ENCODE assay signal across 28 mouse cellular contexts in the genomic region with DNA sequence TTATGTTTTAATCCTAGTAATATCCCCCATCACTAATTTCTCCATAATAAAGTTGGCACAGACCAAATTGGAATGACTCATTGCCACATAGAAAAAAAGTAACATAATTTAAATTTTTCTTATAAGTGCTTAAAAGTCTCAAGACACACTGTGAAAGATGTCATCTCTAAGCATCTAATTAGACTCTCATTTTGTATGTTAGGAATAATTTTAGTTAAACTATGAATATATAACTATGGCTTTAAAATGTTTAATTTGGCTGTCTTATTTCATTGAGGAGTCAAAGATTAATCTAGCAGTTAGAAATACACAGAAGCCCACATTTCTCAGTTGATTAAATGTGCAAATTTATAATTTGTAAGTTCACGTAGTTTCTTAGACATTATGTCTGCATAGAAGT.
"Had no signal": no experiment of that assay in that cellular context is flagged by ENCODE, and none has a peak within 500 bp of the region (broad histone marks: within the 10 kb centered on the region; RNA-seq: fewer than 3 reads in every experiment).

No protein-coding gene starts in this region.

- H3K4me2 ChIP-seq: heart, embryonic 11.5 days; heart, embryonic 13.5 days; heart, embryonic 15.5 days; hindbrain, embryonic 13.5 days; hindbrain, embryonic 15.5 days; kidney, embryonic 15.5 days; limb, embryonic 13.5 days; limb, embryonic 15.5 days; liver, embryonic 12.5 days had no signal

- ATAC-seq: hindbrain, postnatal 0 days; intestine, embryonic 16.5 days; liver, embryonic 12.5 days had no signal

- H3K36me3 ChIP-seq: heart, embryonic 13.5 days; heart, embryonic 15.5 days; hindbrain, embryonic 13.5 days; hindbrain, embryonic 15.5 days; kidney, embryonic 15.5 days; limb, embryonic 13.5 days; limb, embryonic 15.5 days; liver, embryonic 12.5 days had no signal

- H3K9ac ChIP-seq: heart, embryonic 13.5 days; heart, embryonic 15.5 days; hindbrain, embryonic 13.5 days; hindbrain, embryonic 15.5 days; kidney, embryonic 15.5 days; limb, embryonic 13.5 days; limb, embryonic 15.5 days; liver, embryonic 12.5 days; liver, embryonic 14.5 days had no signal

- H3K27ac ChIP-seq: gastrocnemius, adult 2 months; heart, adult 2 months; heart, embryonic 13.5 days; heart, embryonic 15.5 days; hindbrain, embryonic 13.5 days; hindbrain, embryonic 15.5 days; hindbrain, postnatal 0 days; kidney, embryonic 15.5 days; kidney, postnatal 0 days; limb, embryonic 13.5 days; limb, embryonic 15.5 days; liver, embryonic 12.5 days; liver, embryonic 14.5 days had no signal

- DNase-seq: gastrocnemius, adult 2 months; gastrocnemius, postnatal 14 days; gastrocnemius, postnatal 36 days; heart, adult 11 months; heart, adult 2 months; heart, postnatal 14 days; heart, postnatal 36 days; kidney, adult 11 months; kidney, adult 2 months; kidney, adult 9 months; kidney, postnatal 14 days; kidney, postnatal 36 days; layer of hippocampus, adult 9-11 months; layer of hippocampus, postnatal 36 days; left cerebral cortex, postnatal 4 days had no signal

- H3K9me3 ChIP-seq: heart, embryonic 13.5 days; heart, embryonic 15.5 days; hindbrain, embryonic 13.5 days; hindbrain, embryonic 15.5 days; kidney, embryonic 15.5 days; limb, embryonic 13.5 days; limb, embryonic 15.5 days; liver, embryonic 12.5 days had no signal

- H3K4me1 ChIP-seq: heart, embryonic 15.5 days; hindbrain, embryonic 15.5 days; limb, embryonic 15.5 days; liver, embryonic 12.5 days had no signal

- H3K27me3 ChIP-seq: heart, embryonic 13.5 days; heart, embryonic 15.5 days; hindbrain, embryonic 13.5 days; hindbrain, embryonic 15.5 days; kidney, embryonic 15.5 days; limb, embryonic 13.5 days; limb, embryonic 15.5 days; liver, embryonic 12.5 days had no signal

- H3K4me3 ChIP-seq: gastrocnemius, adult 2 months; heart, adult 2 months; heart, embryonic 13.5 days; heart, embryonic 15.5 days; hindbrain, embryonic 13.5 days; hindbrain, embryonic 15.5 days; kidney, embryonic 15.5 days; limb, embryonic 13.5 days; limb, embryonic 15.5 days; liver, embryonic 12.5 days had no signal
